Mouse (Mus musculus): ENCODE results near the gene Zglp1. TPM values are rescaled to one million over a fixed set of nuclear protein-coding genes. Genes with fewer than 3 reads are reported as not detected.

The Zglp1 gene
- total RNA-seq (2021) = not detected

DNA sequence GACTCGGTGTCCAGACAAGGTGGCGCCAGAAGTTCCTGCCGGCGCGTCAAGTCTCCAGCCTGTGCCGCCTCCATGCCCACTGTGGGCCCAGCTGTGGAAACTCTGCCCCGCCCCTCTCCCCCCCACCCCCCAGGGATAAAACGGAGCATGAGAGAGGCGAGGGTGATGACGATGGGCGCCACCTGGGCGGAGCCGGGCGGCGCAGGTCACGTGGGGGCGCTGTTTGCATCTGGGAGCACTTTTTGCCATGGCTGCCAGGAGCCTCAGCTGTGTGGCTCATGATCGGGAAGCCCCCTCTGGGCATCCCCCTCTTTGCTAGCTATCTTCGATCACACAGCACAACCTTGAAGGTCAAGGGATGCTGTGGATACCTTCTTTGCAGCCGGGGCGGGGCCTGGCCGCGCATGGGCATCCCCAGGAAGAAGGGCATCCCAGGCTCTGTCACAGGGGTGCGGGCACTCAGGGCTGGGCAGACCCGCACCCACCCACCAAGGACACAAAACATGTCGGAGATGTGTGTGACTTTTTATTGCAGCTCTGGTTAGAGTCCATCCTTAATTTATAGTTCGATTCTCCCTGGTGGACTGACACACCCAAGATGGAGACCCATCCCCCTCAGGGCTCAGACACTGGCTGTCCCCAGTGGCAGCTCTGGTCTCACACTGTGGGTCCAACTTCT lies at the start of gene Zglp1:
Gene Zglp1 (minus strand): TSS at position 88 of the 679 bp plus-strand sequence.
- no peak for DNase-seq

DNA sequence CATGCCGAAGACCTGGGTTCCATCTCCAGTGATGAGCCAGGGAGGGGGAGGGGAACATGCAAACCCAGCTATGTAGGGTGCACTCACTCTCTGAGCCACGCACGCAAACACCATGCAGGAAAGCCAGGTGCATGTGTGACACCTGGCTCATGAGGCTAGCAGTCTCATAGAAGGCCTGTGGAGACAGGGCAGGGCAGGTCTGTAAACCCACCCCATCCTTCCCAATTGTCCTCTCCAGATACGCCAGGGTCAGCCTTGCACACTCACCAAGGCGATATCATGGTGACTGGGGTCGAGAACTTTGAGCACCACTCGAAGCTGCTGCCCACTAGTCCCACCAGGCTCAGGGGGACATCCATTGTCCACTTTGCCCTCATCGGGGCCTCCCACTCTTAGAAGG lies 48.2 kb upstream of the Zglp1 start:
- DNase-seq = no peak

- DNase-seq = no peak
These were observed 47.3 kb upstream of the Zglp1 start for GRCm38 (mm10) chr9:21114190-21114589.

GRCm38 (mm10) chr9:21113751-21114150 lies 46.9 kb upstream of the Zglp1 start:
- DNase-seq = no peak

DNA sequence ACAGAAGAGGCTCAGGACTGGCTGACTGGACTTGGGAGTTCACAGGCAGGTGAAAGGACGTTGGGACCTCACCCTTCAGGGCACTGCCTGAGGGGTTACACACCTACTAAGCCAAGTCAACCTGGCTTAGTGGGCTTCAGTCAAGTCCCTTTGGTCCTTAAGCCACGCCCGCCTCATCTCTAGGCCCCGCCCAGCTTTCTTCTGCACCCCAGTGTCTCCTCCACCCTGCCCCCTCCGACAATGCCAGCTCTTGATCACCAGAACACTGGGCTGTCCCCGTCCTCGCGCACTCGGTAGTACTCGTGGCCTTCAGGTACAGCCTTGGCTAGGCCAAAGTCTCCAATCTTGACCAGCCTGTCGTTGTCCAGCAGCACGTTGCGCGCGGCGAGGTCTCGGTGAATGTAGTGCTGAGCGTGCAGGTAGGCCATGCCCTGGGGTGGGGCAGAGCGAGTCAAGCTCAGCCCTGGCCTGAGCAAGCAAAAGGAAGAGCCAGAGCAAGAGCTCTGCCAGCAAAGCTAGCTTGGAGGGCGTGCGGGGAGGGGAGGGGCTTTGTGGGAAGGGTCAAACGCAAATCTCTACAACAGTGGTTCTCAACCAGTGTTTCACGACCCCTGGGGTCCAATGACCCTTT lies 40.8 kb upstream of the Zglp1 start:
- DNase-seq = no peak

- no peak for DNase-seq
These were observed 39.1 kb upstream of the Zglp1 start for GRCm38 (mm10) chr9:21105760-21106564.

- DNase-seq = no peak
These were observed 37.9 kb upstream of the Zglp1 start for GRCm38 (mm10) chr9:21104814-21105213.

DNA sequence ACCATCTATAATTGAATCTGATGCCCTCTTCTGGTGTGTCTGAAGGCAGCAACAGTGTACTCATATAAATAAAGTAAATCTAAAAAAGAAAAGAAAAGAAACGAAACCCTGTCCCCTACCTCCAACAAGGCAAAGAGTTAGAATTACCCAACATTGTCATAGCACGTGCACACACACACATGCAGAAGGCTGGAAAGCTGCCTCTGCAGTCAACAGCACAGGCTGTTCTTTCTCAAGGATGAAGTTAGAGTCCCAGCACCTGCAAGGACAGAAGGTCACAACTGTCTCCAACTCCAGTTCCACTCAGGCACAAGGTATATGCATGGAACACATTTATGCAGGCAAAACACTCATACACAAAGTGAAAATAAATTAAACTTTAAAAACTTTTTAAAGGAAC lies 35.2 kb upstream of the Zglp1 start:
- DNase-seq = no peak

GRCm38 (mm10) chr9:21100447-21101161 lies 33.7 kb upstream of the Zglp1 start:
- no peak for DNase-seq

GRCm38 (mm10) chr9:21097793-21098192 lies 30.9 kb upstream of the Zglp1 start:
- peak; percentile 52 to 63 for DNase-seq

- no peak for DNase-seq
These were observed 29.1 kb upstream of the Zglp1 start for GRCm38 (mm10) chr9:21095958-21096357.

GRCm38 (mm10) chr9:21093423-21093822 lies 26.5 kb upstream of the Zglp1 start:
- no peak for DNase-seq

DNA sequence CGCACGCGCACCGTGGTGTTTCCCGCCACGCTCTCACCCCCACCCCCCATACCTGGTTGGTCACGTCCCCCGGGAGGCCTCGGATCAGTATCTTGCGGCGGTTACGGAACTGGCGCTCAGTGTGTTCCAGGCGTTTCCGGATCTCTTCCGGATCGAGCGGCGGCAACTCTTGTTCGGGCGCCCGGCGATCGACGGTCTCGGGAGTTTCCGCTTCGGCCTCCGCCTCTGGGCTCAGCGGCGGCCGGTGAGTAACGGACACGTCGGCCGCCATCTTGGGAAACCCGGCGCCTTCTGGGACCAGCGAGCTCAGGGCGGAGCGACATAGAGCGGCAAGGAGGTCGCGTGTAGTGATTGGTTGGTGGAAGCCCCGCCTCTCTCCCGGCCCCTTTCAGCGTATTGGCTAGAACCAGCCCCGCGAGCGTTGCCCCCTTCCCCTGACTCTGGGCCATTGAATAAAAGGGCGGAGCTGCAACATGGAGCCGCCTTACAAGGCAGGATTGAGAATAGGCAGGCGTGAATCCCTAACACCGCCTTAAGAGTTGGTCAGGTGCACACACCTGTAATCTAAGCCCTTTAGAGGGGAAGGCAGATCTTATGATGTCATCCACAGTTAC lies 24.9 kb upstream of the Zglp1 start, which contains the start of the genes Gm38431 and Raver1:
Gene Gm38431 (minus strand): TSS at position 291 of the 614 bp plus-strand sequence.
Gene Raver1 (minus strand): TSS at position 302 of the 614 bp plus-strand sequence.
- peak; percentile 95 to 97 for DNase-seq

- no peak for DNase-seq
These were observed 24.2 kb upstream of the Zglp1 start for GRCm38 (mm10) chr9:21090972-21091706.

- no peak for DNase-seq
These were observed 23.6 kb upstream of the Zglp1 start for GRCm38 (mm10) chr9:21090537-21090936.

DNA sequence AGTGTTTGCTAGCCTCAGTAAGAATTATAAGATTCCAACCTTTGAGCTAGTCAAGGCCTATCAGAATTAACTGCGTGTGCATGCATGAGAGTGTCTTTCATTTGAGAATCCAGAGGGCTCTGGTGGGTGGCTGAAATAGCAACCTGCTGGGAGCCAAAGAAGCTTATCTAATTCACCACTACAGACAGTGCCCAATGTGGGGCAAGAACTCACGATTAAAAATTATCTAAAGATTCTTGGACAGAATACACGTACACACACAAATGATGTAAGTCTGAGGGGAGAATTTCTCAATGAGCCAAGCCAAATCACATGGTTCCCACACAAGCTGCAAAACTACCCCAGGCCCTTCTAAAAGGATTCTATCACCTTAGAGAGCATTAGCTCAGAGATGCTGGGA lies 16.4 kb upstream of the Zglp1 start:
- DNase-seq = no peak

DNA sequence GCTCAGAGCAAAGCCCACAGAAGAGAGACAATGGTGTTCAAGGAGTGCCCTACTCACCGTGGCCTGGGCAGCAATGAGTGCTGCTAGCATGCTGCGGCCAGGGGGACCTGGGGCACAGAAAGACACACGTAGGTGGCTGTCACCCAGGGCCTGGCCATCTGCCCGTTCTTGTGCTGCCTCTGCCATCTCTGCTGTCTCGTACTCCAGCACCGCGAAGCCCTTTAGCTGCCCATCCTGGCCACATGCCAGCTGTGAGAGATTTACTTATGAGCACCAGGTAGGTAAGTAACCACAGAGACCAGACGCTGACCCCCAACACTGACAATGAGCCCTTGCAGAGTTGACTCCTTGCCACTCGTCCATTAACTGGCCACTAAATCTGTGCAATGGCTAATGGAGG lies 14.2 kb upstream of the Zglp1 start:
- DNase-seq = no peak

DNA sequence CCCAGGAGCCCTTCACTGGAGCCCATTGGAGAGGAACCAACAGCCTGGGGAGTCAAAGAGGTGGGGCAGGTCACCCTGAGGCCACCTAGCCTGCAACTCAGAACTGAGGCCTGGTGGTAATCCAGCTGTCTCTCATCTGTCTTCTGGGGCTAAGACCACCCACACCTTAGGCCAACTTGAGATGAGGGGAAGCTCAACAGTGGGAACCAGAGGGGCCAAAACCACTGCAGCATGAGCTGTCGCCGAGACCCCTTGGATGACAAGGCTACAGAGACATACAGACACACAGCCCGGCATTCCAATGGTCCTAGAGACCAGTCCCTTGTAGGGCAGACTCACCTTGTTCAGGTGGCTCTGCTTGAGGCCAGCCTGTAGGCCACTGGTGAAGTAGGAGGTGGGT lies 8.7 kb upstream of the Zglp1 start:
- no peak for DNase-seq

GRCm38 (mm10) chr9:21074173-21074572 lies 7.3 kb upstream of the Zglp1 start:
- DNase-seq = no peak

DNA sequence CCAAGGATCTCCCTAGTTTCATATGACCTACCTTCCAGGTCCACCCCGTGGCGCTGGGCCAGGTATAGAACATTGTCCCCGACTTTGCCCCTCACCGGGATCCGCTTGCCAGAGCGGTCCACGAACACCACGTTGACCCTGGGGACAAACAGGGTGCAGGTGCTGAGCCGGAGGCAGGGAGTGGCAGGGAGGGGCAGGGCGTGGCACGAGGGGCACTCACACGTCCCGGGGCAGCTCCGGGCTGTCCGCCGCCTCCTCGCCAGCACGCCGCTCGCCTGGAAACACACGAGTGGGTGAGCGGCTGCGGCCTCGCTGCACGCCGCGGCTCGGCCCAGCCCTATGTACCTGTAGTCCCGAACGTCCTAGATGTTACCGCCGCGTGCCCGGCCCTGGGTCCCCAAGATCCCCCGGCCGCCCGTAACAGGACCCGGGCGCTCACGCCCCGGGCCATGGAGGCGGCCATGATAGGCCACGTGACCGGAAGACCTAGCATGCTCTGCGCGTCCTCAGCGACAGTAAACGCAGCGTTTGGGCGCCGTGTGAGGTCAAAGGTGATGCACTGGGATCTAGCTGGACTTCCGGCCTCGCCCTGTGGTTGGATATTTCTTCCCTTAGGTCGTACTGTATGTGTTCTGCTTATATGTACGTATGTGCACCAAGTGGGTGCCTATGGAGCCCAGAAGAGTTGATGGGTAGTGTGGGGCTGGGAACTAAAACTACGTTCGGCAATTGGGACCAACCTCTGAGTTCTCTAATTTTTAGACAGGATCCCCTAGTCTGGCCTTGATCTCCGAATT lies 6.3 kb upstream of the Zglp1 start, which contains the start of the genes Gm49373 and Fdx1l:
Gene Gm49373 (minus strand): TSS at position 53 of the 797 bp plus-strand sequence.
Gene Fdx1l (minus strand): TSS at position 571 of the 797 bp plus-strand sequence.
- DNase-seq = peak; percentile 90
